ENCODE assay signal across 11 mouse cellular contexts in genomic region chr12:72694438-72694837, GRCm38 (mm10). TPM values are rescaled to one million over a fixed set of nuclear protein-coding genes. Genes with fewer than 3 reads are reported as not detected.
DNase-seq lines count a peak whose midpoint lies in the region; ATAC-seq lines count a peak whose summit lies in the region.
"Had no signal": no experiment of that assay in that cellular context is flagged by ENCODE, and none has a peak within 500 bp of the region (broad histone marks: within the 10 kb centered on the region; RNA-seq: fewer than 3 reads in every experiment).

No protein-coding gene starts in this region.

- H3K9me3 ChIP-seq in midbrain, embryonic 13.5 days: no peaks in the 10 kb centered on the region
- no peaks in the 10 kb centered on the region for H3K9me3 ChIP-seq in hindbrain, embryonic 13.5 days
- H3K9me3 ChIP-seq: midbrain, embryonic 12.5 days had no signal

- no peaks in the 10 kb centered on the region for H3K4me1 ChIP-seq in midbrain, embryonic 13.5 days (replicated peaks)
- no peaks in the 10 kb centered on the region for H3K4me1 ChIP-seq in hindbrain, embryonic 13.5 days (replicated peaks)
- H3K4me1 ChIP-seq: midbrain, embryonic 12.5 days had no signal

- no peaks in the 10 kb centered on the region for H3K27me3 ChIP-seq in midbrain, embryonic 13.5 days
- H3K27me3 ChIP-seq in hindbrain, embryonic 13.5 days: no peaks in the 10 kb centered on the region
- H3K27me3 ChIP-seq: midbrain, embryonic 12.5 days had no signal

- H3K9ac ChIP-seq in midbrain, embryonic 13.5 days (replicated peaks): no peak overlapping the region
- no peak overlapping the region for H3K9ac ChIP-seq in hindbrain, embryonic 13.5 days
- H3K9ac ChIP-seq: midbrain, embryonic 12.5 days had no signal

- no peaks in the 10 kb centered on the region for H3K36me3 ChIP-seq in midbrain, embryonic 13.5 days
- no peaks in the 10 kb centered on the region for H3K36me3 ChIP-seq in hindbrain, embryonic 13.5 days
- H3K36me3 ChIP-seq: midbrain, embryonic 12.5 days had no signal

- H3K27ac ChIP-seq in midbrain, embryonic 13.5 days: no peak overlapping the region
- no peak overlapping the region for H3K27ac ChIP-seq in hindbrain, embryonic 13.5 days
- H3K27ac ChIP-seq: midbrain, embryonic 12.5 days had no signal

- WGBS in midbrain, embryonic 13.5 days: 80% methylated on average over 12 of the region's 12 CpGs
- 82% methylated on average over 12 of the region's 12 CpGs for WGBS in hindbrain, embryonic 13.5 days

- peak; percentile 47 to 59 for DNase-seq in heart, adult 18-20 months
- no peak for DNase-seq in heart, adult 8-10 months (ENCODE audit: low spot score)
- peak; percentile 15 for DNase-seq in lung, postnatal 10 days
- no peak for DNase-seq in lung, adult 18-20 months
- DNase-seq in gastrocnemius, adult 8-10 months (ENCODE audit: low spot score in 2 of 2): peak; percentile 14 to 44
- DNase-seq in kidney, postnatal 4 days: peak; percentile 4 to 16
- DNase-seq: liver had no signal

- H3K4me3 ChIP-seq in midbrain, embryonic 13.5 days (replicated peaks): no peak overlapping the region
- H3K4me3 ChIP-seq in hindbrain, embryonic 13.5 days: no peak overlapping the region
- H3K4me3 ChIP-seq: midbrain, embryonic 12.5 days had no signal

- H3K4me2 ChIP-seq in midbrain, embryonic 13.5 days (replicated peaks): no peak overlapping the region
- no peak overlapping the region for H3K4me2 ChIP-seq in hindbrain, embryonic 13.5 days
- H3K4me2 ChIP-seq: midbrain, embryonic 12.5 days had no signal

- no peak for ATAC-seq in midbrain, embryonic 13.5 days
- ATAC-seq in hindbrain, embryonic 13.5 days (ENCODE audit: low FRiP score): no peak

RNA-seq across cellular contexts. Expression of gene Dhrs7, which starts 29.7 kb away (rescaled TPM):
- 10 to 100 TPM; 61.7 to 74.5 TPM for total RNA-seq in heart, adult 18-20 months (2021)
- 10 to 100 TPM; 60.9 to 71.2 (median 69.3) TPM for total RNA-seq in heart, adult 8-10 months (2022)
- total RNA-seq in gastrocnemius, adult 8-10 months (2022): 10 to 100 TPM; 12.6 to 18.1 (median 15.7) TPM
- polyA plus RNA-seq in midbrain, embryonic 13.5 days (2015; fragmentation: Nextera tagmentation; extraction: Ambion mirVana): 9.0 and 11.7 TPM in 2 replicates
- polyA plus RNA-seq in hindbrain, embryonic 13.5 days (2015; fragmentation: Nextera tagmentation; extraction: Ambion mirVana): 11.2 and 11.6 TPM in 2 replicates

RNA-seq across cellular contexts. Expression of gene Gm4756, which starts 45.0 kb away (rescaled TPM):
- not detected for total RNA-seq in heart, adult 18-20 months (2021)
- not detected for total RNA-seq in heart, adult 8-10 months (2022)
- total RNA-seq in gastrocnemius, adult 8-10 months (2022): not detected
- not detected in 2 replicates for polyA plus RNA-seq in midbrain, embryonic 13.5 days (2015; fragmentation: Nextera tagmentation; extraction: Ambion mirVana)
- polyA plus RNA-seq in hindbrain, embryonic 13.5 days (2015; fragmentation: Nextera tagmentation; extraction: Ambion mirVana): not detected in 2 replicates
- polyA plus RNA-seq: midbrain, embryonic 12.5 days; thymus, postnatal 0 days had no signal

Comparison
In these comparisons a context has a peak if more than half of its experiments do, and no peak if none do; other contexts are left out.
1. DNase-seq: peak in heart, adult 18-20 months (2 of 2), lung, postnatal 10 days (single experiment), gastrocnemius, adult 8-10 months (2 of 2) and kidney, postnatal 4 days (2 of 2); none in heart, adult 8-10 months (single experiment) and lung, adult 18-20 months (0 of 2).